Comparison of ENCODE assay signal across 10 mouse cellular contexts in genomic region chr4:107127901-107128669, GRCm38 (mm10). TPM values are rescaled to one million over a fixed set of nuclear protein-coding genes. Genes with fewer than 3 reads are reported as not detected.
DNase-seq lines count a peak whose midpoint lies in the region; ATAC-seq and TF ChIP-seq lines count a peak whose summit lies in the region.
"Had no signal": no experiment of that assay in that cellular context is flagged by ENCODE, and none has a peak within 500 bp of the region (broad histone marks: within the 10 kb centered on the region; RNA-seq: fewer than 3 reads in every experiment).

No protein-coding gene starts in this region.

- H3K4me1 ChIP-seq in cerebellum, adult 2 months (ENCODE audit: control insufficient read depth, insufficient read depth, low read length), result peaks cover 15% of the 10 kb centered on the region
- peaks cover 12% of the 10 kb centered on the region for H3K4me1 ChIP-seq in forebrain, embryonic 16.5 days (replicated peaks; ENCODE audit: control insufficient read depth, insufficient read depth, low read length)
- H3K4me1 ChIP-seq in midbrain, embryonic 14.5 days (ENCODE audit: control insufficient read depth, insufficient read depth, low read length), result peaks cover 45% of the 10 kb centered on the region
- H3K4me1 ChIP-seq in heart, embryonic 12.5 days (replicated peaks), result peaks cover 23% of the 10 kb centered on the region; the same call in 1 of the 2 replicates

- H3K9ac ChIP-seq in forebrain, embryonic 16.5 days (replicated peaks; ENCODE audit: low read depth, low read length), result no peak overlapping the region
- no peak overlapping the region for H3K9ac ChIP-seq in midbrain, embryonic 14.5 days (replicated peaks; ENCODE audit: low read length)
- H3K9ac ChIP-seq in heart, embryonic 12.5 days, result no peak overlapping the region

- H3K27me3 ChIP-seq in cerebellum, adult 2 months (ENCODE audit: control insufficient read depth, insufficient read depth, low read length), result no peaks in the 10 kb centered on the region
- H3K27me3 ChIP-seq in forebrain, embryonic 16.5 days (replicated peaks; ENCODE audit: control insufficient read depth, insufficient read depth, low read length), result no peaks in the 10 kb centered on the region
- no peaks in the 10 kb centered on the region for H3K27me3 ChIP-seq in midbrain, embryonic 14.5 days (ENCODE audit: control insufficient read depth, insufficient read depth, low read length)
- peaks cover 35% of the 10 kb centered on the region for H3K27me3 ChIP-seq in heart, embryonic 12.5 days (replicated peaks)

- peak; percentile 25; the same call in 1 of the 2 replicates for TF ChIP-seq CTCF in cerebellum, adult 2 months (IDR thresholded peaks at IDR 0.05; ENCODE audit: borderline replicate concordance, insufficient read depth, low read depth, low read length)

- no peak overlapping the region for H3K4me3 ChIP-seq in cerebellum, adult 2 months (replicated peaks; ENCODE audit: insufficient read depth, low read depth, low read length)
- H3K4me3 ChIP-seq in forebrain, embryonic 16.5 days (replicated peaks; ENCODE audit: low read length), result no peak overlapping the region
- H3K4me3 ChIP-seq in midbrain, embryonic 14.5 days (replicated peaks; ENCODE audit: low read depth, low read length), result no peak overlapping the region
- H3K4me3 ChIP-seq in heart, embryonic 12.5 days, result no peak overlapping the region

- H3K36me3 ChIP-seq in forebrain, embryonic 16.5 days (ENCODE audit: control insufficient read depth, insufficient read depth), result no peaks in the 10 kb centered on the region
- no peaks in the 10 kb centered on the region for H3K36me3 ChIP-seq in midbrain, embryonic 14.5 days (ENCODE audit: control insufficient read depth, insufficient read depth, low read length)
- H3K36me3 ChIP-seq in heart, embryonic 12.5 days, result no peaks in the 10 kb centered on the region

- WGBS in cerebellum, adult 2 months, result 26% methylated on average over 13 of the region's 13 CpGs
- 17% methylated on average over 13 of the region's 13 CpGs for WGBS in forebrain, embryonic 16.5 days
- WGBS in midbrain, embryonic 14.5 days, result 9% methylated on average over 13 of the region's 13 CpGs
- 47% methylated on average over 13 of the region's 13 CpGs for WGBS in heart, embryonic 12.5 days

- peak; percentile 47 for DNase-seq in R1 (ENCODE audit: low read depth, low spot score)
- DNase-seq in cerebellum, adult 2 months, result peak; percentile 55 to 63
- peak; percentile 81 for DNase-seq in midbrain, embryonic 14.5 days
- DNase-seq in frontal cortex, postnatal 36 days (ENCODE audit: low spot score in 2 of 2), result no peak
- DNase-seq in layer of hippocampus, adult 9-10 months (ENCODE audit: low spot score), result no peak

- no peak overlapping the region for H3K27ac ChIP-seq in cerebellum, adult 2 months (ENCODE audit: insufficient read depth, low read length)
- H3K27ac ChIP-seq in forebrain, embryonic 16.5 days (ENCODE audit: low read length), result no peak overlapping the region
- peak overlapping the region; percentile 68 for H3K27ac ChIP-seq in midbrain, embryonic 14.5 days (replicated peaks; ENCODE audit: low read depth, low read length)
- H3K27ac ChIP-seq in heart, embryonic 12.5 days (ENCODE audit: poor library complexity, severe bottlenecking), result no peak overlapping the region

- no peaks in the 10 kb centered on the region for H3K9me3 ChIP-seq in forebrain, embryonic 16.5 days (ENCODE audit: control insufficient read depth, low read length)
- no peaks in the 10 kb centered on the region for H3K9me3 ChIP-seq in midbrain, embryonic 14.5 days (ENCODE audit: control insufficient read depth, low read length)
- no peaks in the 10 kb centered on the region for H3K9me3 ChIP-seq in heart, embryonic 12.5 days (replicated peaks)

- H3K4me2 ChIP-seq in forebrain, embryonic 16.5 days (ENCODE audit: low read length), result no peak overlapping the region
- H3K4me2 ChIP-seq in midbrain, embryonic 14.5 days (ENCODE audit: low read length), result no peak overlapping the region
- H3K4me2 ChIP-seq in heart, embryonic 12.5 days, result no peak overlapping the region

- no peak for TF ChIP-seq POLR2A in cerebellum, adult 2 months (IDR thresholded peaks at IDR 0.05; ENCODE audit: borderline replicate concordance, insufficient read depth, low read length)

- peak; percentile 65 for ATAC-seq in forebrain, embryonic 16.5 days
- ATAC-seq in midbrain, embryonic 14.5 days (ENCODE audit: low FRiP score, low TSS enrichment), result peak; percentile 83; the same call in 1 of the 2 replicates
- ATAC-seq in heart, embryonic 12.5 days (ENCODE audit: insufficient number of reproducible peaks, low FRiP score), result no peak
- ATAC-seq in granulocyte monocyte progenitor cell, adult 5-6 weeks (replicated peaks; ENCODE audit: poor library complexity, severe bottlenecking), result no peak

RNA-seq across cellular contexts. Expression of gene Cdcp2, which starts 31.4 kb away (rescaled TPM):
- not detected in 2 replicates for polyA plus RNA-seq in cerebellum, adult 2 months (2012; rRNA removed)
- polyA plus RNA-seq in forebrain, embryonic 16.5 days (2015; fragmentation: Nextera tagmentation; extraction: Ambion mirVana), result not detected in 2 replicates
- polyA plus RNA-seq in midbrain, embryonic 14.5 days (2014; fragmentation: Nextera tagmentation; extraction: Ambion mirVana), result 0.08 TPM in 1 of 2 replicates, not detected in the other
- not detected in 2 replicates for polyA plus RNA-seq in heart, embryonic 12.5 days (2016; fragmentation: Nextera tagmentation; extraction: Ambion mirVana)
- total RNA-seq in granulocyte monocyte progenitor cell, adult 5-6 weeks (2014; fragmentation: Nextera tagmentation), result not detected in 2 replicates
- total RNA-seq in granulocyte monocyte progenitor cell, adult 5-6 weeks (2017), result not detected in 2 replicates
- total RNA-seq: megakaryocyte, adult 5-6 weeks had no signal
- polyA plus RNA-seq: large intestine, adult 2 months had no signal

RNA-seq across cellular contexts. Expression of gene Tmem59, which starts 50.1 kb away (rescaled TPM):
- 258 and 285 TPM in 2 replicates for polyA plus RNA-seq in cerebellum, adult 2 months (2012; rRNA removed)
- polyA plus RNA-seq in forebrain, embryonic 16.5 days (2015; fragmentation: Nextera tagmentation; extraction: Ambion mirVana), result 375 and 431 TPM in 2 replicates
- polyA plus RNA-seq in midbrain, embryonic 14.5 days (2014; fragmentation: Nextera tagmentation; extraction: Ambion mirVana), result 334 and 361 TPM in 2 replicates
- 321 and 334 TPM in 2 replicates for polyA plus RNA-seq in heart, embryonic 12.5 days (2016; fragmentation: Nextera tagmentation; extraction: Ambion mirVana)
- total RNA-seq in granulocyte monocyte progenitor cell, adult 5-6 weeks (2014; fragmentation: Nextera tagmentation), result 154 and 171 TPM in 2 replicates
- 140 and 182 TPM in 2 replicates for total RNA-seq in granulocyte monocyte progenitor cell, adult 5-6 weeks (2017)

RNA-seq across cellular contexts. Expression of gene Tceanc2, which starts 50.8 kb away (rescaled TPM):
- polyA plus RNA-seq in cerebellum, adult 2 months (2012; rRNA removed), result 9.9 and 10.0 TPM in 2 replicates
- polyA plus RNA-seq in forebrain, embryonic 16.5 days (2015; fragmentation: Nextera tagmentation; extraction: Ambion mirVana), result 21.1 TPM in 2 replicates
- polyA plus RNA-seq in midbrain, embryonic 14.5 days (2014; fragmentation: Nextera tagmentation; extraction: Ambion mirVana), result 15.0 and 18.7 TPM in 2 replicates
- polyA plus RNA-seq in heart, embryonic 12.5 days (2016; fragmentation: Nextera tagmentation; extraction: Ambion mirVana), result 15.8 and 28.3 TPM in 2 replicates
- total RNA-seq in granulocyte monocyte progenitor cell, adult 5-6 weeks (2014; fragmentation: Nextera tagmentation), result 17.6 and 36.5 TPM in 2 replicates
- 23.3 and 28.8 TPM in 2 replicates for total RNA-seq in granulocyte monocyte progenitor cell, adult 5-6 weeks (2017)

Comparison
In these comparisons a context has a peak if more than half of its experiments do, and no peak if none do; other contexts are left out.
1. DNase-seq: peak in R1 (single experiment), cerebellum, adult 2 months (2 of 2) and midbrain, embryonic 14.5 days (single experiment); none in frontal cortex, postnatal 36 days (0 of 2) and layer of hippocampus, adult 9-10 months (single experiment).
2. ATAC-seq: peak in forebrain, embryonic 16.5 days (single experiment) and midbrain, embryonic 14.5 days (single experiment); none in heart, embryonic 12.5 days (single experiment) and granulocyte monocyte progenitor cell, adult 5-6 weeks (single experiment).